Mouse (Mus musculus): ENCODE measurements around the gene Armc8. TPM values are rescaled to one million over a fixed set of nuclear protein-coding genes. Genes with fewer than 3 reads are reported as not detected.

Gene Armc8
- polyA plus RNA-seq, 1 experiment, result 52.8 TPM

- H3K4me3 ChIP-seq (replicated peaks; ENCODE audit: insufficient read depth, low read depth, low read length), result no peak overlapping the region
- peak; percentile 46 to 70 for DNase-seq
- H3K4me1 ChIP-seq (ENCODE audit: control insufficient read depth, insufficient read depth, low read length), result no peaks in the 10 kb centered on the region
- no peak overlapping the region for H3K27ac ChIP-seq (ENCODE audit: insufficient read depth, low read length)
- H3K27me3 ChIP-seq (ENCODE audit: control insufficient read depth, insufficient read depth, low read length), result no peaks in the 10 kb centered on the region; the same call in 1 of the 2 replicates
- WGBS, result 42% methylated on average over 12 of the region's 12 CpGs
- peak; percentile 69 for TF ChIP-seq CTCF (IDR thresholded peaks at IDR 0.05; ENCODE audit: borderline replicate concordance, insufficient read depth, low read depth, low read length)
- TF ChIP-seq POLR2A (IDR thresholded peaks at IDR 0.05; ENCODE audit: borderline replicate concordance, insufficient read depth, low read length), result no peak
These were observed 110.0 kb downstream of the Armc8 start for GRCm38 (mm10) chr9:99458529-99459208.

GRCm38 (mm10) chr9:99454211-99454610, 114.5 kb downstream of the Armc8 start:
- Histone ChIP-seq H3K4me3 (replicated peaks; ENCODE audit: insufficient read depth, low read depth, low read length) (no peak overlapping the region), H3K4me1 (ENCODE audit: control insufficient read depth, insufficient read depth, low read length) (no peaks in the 10 kb centered on the region), H3K27ac (ENCODE audit: insufficient read depth, low read length) (no peak overlapping the region), H3K27me3 (ENCODE audit: control insufficient read depth, insufficient read depth, low read length) (no peaks in the 10 kb centered on the region; the same call in 1 of the 2 replicates)
- no peak for DNase-seq
- TF ChIP-seq POLR2A (IDR thresholded peaks at IDR 0.05; ENCODE audit: borderline replicate concordance, insufficient read depth, low read length) (no peak), CTCF (IDR thresholded peaks at IDR 0.05; ENCODE audit: borderline replicate concordance, insufficient read depth, low read depth, low read length) (no peak)
- WGBS, result 51% methylated on average over 4 of the region's 4 CpGs

- DNase-seq, result no peak
- 8% methylated on average over 14 of the region's 14 CpGs for WGBS
- Histone ChIP-seq H3K4me1 (ENCODE audit: control insufficient read depth, insufficient read depth, low read length) (no peaks in the 10 kb centered on the region), H3K27ac (ENCODE audit: insufficient read depth, low read length) (no peak within 1 kb of the TSS), H3K27me3 (ENCODE audit: control insufficient read depth, insufficient read depth, low read length) (no peaks in the 10 kb centered on the region), H3K4me3 (replicated peaks; ENCODE audit: insufficient read depth, low read depth, low read length) (no peak within 1 kb of the TSS)
- no peak for TF ChIP-seq POLR2A (IDR thresholded peaks at IDR 0.05; ENCODE audit: borderline replicate concordance, insufficient read depth, low read length)
- TF ChIP-seq CTCF (IDR thresholded peaks at IDR 0.05; ENCODE audit: borderline replicate concordance, insufficient read depth, low read depth, low read length), result no peak
These were observed 117.5 kb downstream of the Armc8 start, which contains the start of gene Nme9 for GRCm38 (mm10) chr9:99451161-99451560. Gene Nme9, plus strand, starts transcription at chr9:99451475.

- H3K4me1 ChIP-seq (ENCODE audit: control insufficient read depth, insufficient read depth, low read length), result no peaks in the 10 kb centered on the region
- no peak for DNase-seq
- H3K4me3 ChIP-seq (replicated peaks; ENCODE audit: insufficient read depth, low read depth, low read length), result no peak overlapping the region
- 37% methylated on average over 9 of the region's 9 CpGs for WGBS
- H3K27me3 ChIP-seq (ENCODE audit: control insufficient read depth, insufficient read depth, low read length), result no peaks in the 10 kb centered on the region
- TF ChIP-seq CTCF (IDR thresholded peaks at IDR 0.05; ENCODE audit: borderline replicate concordance, insufficient read depth, low read depth, low read length) (peak; percentile 18; the same call in 1 of the 2 replicates), POLR2A (IDR thresholded peaks at IDR 0.05; ENCODE audit: borderline replicate concordance, insufficient read depth, low read length) (no peak)
- H3K27ac ChIP-seq (ENCODE audit: insufficient read depth, low read length), result no peak overlapping the region
These were observed 118.6 kb downstream of the Armc8 start for GRCm38 (mm10) chr9:99449886-99450647.

DNA sequence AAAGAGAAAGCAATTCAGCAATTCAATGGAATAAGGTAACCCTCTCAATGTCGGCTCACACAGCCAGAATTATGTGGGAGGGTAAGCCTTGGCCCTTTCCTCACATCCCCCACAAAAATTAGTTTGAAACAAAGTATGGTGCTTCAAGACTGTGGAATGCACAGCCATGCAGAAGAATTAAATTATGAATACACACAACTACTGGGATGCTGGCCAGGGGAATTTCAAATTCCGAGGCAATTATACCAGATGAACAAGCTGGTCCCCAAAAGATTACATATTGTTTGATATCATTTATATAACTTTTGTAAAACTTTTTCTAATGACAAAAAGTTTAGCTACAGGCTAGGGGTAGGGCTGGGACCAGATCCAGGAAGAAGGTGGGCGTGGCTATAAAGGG, 121.4 kb downstream of the Armc8 start:
- TF ChIP-seq CTCF (IDR thresholded peaks at IDR 0.05; ENCODE audit: borderline replicate concordance, insufficient read depth, low read depth, low read length), result no peak
- TF ChIP-seq POLR2A (IDR thresholded peaks at IDR 0.05; ENCODE audit: borderline replicate concordance, insufficient read depth, low read length), result no peak
- Histone ChIP-seq H3K4me3 (replicated peaks; ENCODE audit: insufficient read depth, low read depth, low read length) (no peak overlapping the region), H3K27ac (ENCODE audit: insufficient read depth, low read length) (no peak overlapping the region), H3K27me3 (ENCODE audit: control insufficient read depth, insufficient read depth, low read length) (no peaks in the 10 kb centered on the region), H3K4me1 (ENCODE audit: control insufficient read depth, insufficient read depth, low read length) (no peaks in the 10 kb centered on the region)
- whole genome bisulfite sequencing, result 37% methylated on average over 3 of the region's 3 CpGs
- no peak for DNase-seq

DNA sequence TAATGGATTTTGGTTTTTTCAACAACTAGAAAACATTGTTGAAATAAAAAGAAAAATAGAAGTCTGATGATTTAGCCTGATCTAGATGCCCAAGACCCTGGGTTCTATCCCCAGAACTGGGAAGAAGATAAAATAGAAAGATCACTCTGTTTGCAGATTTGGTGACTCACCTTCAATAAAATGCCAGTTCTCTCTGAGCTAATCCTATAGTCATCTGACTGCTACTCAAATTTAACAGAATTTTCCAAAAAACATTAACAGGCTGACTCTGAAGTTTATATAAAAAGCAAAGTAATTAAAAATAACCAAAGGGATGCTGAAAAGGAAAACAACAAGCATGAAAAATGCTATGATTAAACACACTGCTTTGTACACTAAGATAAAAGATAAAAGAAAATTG, 122.4 kb downstream of the Armc8 start:
- Histone ChIP-seq H3K27me3 (ENCODE audit: control insufficient read depth, insufficient read depth, low read length) (no peaks in the 10 kb centered on the region), H3K4me1 (ENCODE audit: control insufficient read depth, insufficient read depth, low read length) (no peaks in the 10 kb centered on the region), H3K4me3 (replicated peaks; ENCODE audit: insufficient read depth, low read depth, low read length) (no peak overlapping the region), H3K27ac (ENCODE audit: insufficient read depth, low read length) (no peak overlapping the region)
- no peak for DNase-seq
- TF ChIP-seq POLR2A (IDR thresholded peaks at IDR 0.05; ENCODE audit: borderline replicate concordance, insufficient read depth, low read length) (no peak), CTCF (IDR thresholded peaks at IDR 0.05; ENCODE audit: borderline replicate concordance, insufficient read depth, low read depth, low read length) (no peak)

- Histone ChIP-seq H3K4me3 (replicated peaks; ENCODE audit: insufficient read depth, low read depth, low read length) (no peak overlapping the region), H3K4me1 (ENCODE audit: control insufficient read depth, insufficient read depth, low read length) (no peaks in the 10 kb centered on the region), H3K27me3 (ENCODE audit: control insufficient read depth, insufficient read depth, low read length) (no peaks in the 10 kb centered on the region), H3K27ac (ENCODE audit: insufficient read depth, low read length) (no peak overlapping the region)
- WGBS, result 37% methylated on average over 8 of the region's 8 CpGs
- no peak for DNase-seq
- TF ChIP-seq POLR2A (IDR thresholded peaks at IDR 0.05; ENCODE audit: borderline replicate concordance, insufficient read depth, low read length), result no peak
- peak; percentile 53; the same call in 1 of the 2 replicates for TF ChIP-seq CTCF (IDR thresholded peaks at IDR 0.05; ENCODE audit: borderline replicate concordance, insufficient read depth, low read depth, low read length)
These were observed 124.0 kb downstream of the Armc8 start for GRCm38 (mm10) chr9:99444590-99445178.
